Mouse (Mus musculus) embryonic facial prominence, embryonic 11.5 days (tissue): ENCODE measurements around the gene Otulin. TPM values are rescaled to one million over a fixed set of nuclear protein-coding genes. Genes with fewer than 3 reads are reported as not detected.

Source experiments
- ATAC-seq: fragments of 200-750 bp; cut with Nextera tagmentation; replicated peaks from 2 replicates; pipeline ENCODE4 v1.8.0; 2017; ENCODE audit warnings: low read depth; ENCODE audit not compliant: insufficient number of reproducible peaks, low FRiP score, low TSS enrichment
- DNase-seq: peaks from one replicate; pipeline ENCODE4 v3.0.0-alpha.2; 2015; ENCODE audit warnings: low spot score
- H3K27ac ChIP-seq: fragments of 300-500 bp; sonication (generic); replicated peaks from 2 replicates; pipeline ENCODE4 v1.5.1; 2014; ENCODE audit warnings: mild to moderate bottlenecking, low read depth, low read length, control low read depth
- H3K27me3 ChIP-seq: fragments of 300-500 bp; sonication (generic); 2 replicates; pipeline ENCODE4 v1.6.1; 2014; ENCODE audit warnings: mild to moderate bottlenecking, low read length, moderate library complexity, mixed read lengths; ENCODE audit not compliant: control insufficient read depth, insufficient read depth
- H3K36me3 ChIP-seq: fragments of 300-500 bp; sonication (generic); replicated peaks from 2 replicates; pipeline ENCODE4 v1.6.1; 2014; ENCODE audit warnings: low read depth, mild to moderate bottlenecking, low read length, moderate library complexity, mixed read lengths; ENCODE audit not compliant: control insufficient read depth, insufficient read depth
- H3K4me1 ChIP-seq: fragments of 300-500 bp; sonication (generic); 2 replicates; pipeline ENCODE4 v1.6.1; 2014; ENCODE audit warnings: low read length, mixed read lengths; ENCODE audit not compliant: control insufficient read depth, insufficient read depth
- H3K4me2 ChIP-seq: fragments of 300-500 bp; sonication (generic); 2 replicates; pipeline ENCODE4 v1.6.1; 2014; ENCODE audit warnings: low read depth, mild to moderate bottlenecking, control low read depth, low read length, moderate library complexity
- H3K4me3 ChIP-seq: fragments of 300-500 bp; sonication (generic); 2 replicates; pipeline ENCODE4 v1.5.1; 2014; ENCODE audit warnings: low read depth, low read length, control low read depth
- H3K9ac ChIP-seq: fragments of 300-500 bp; sonication (generic); replicated peaks from 2 replicates; pipeline ENCODE4 v1.6.1; 2014; ENCODE audit warnings: mild to moderate bottlenecking, control low read depth, low read length
- H3K9me3 ChIP-seq: fragments of 300-500 bp; sonication (generic); replicated peaks from 2 replicates; pipeline ENCODE4 v1.6.1; 2016; ENCODE audit warnings: mild to moderate bottlenecking, low read length, inconsistent platforms, mixed read lengths; ENCODE audit not compliant: control insufficient read depth
- WGBS: fragments of 180-500 bp; shearing (Covaris S2); extraction: QIAGEN DNeasy Blood & Tissue Kit; methylation state at CpG from one replicate; pipeline ENCODE4 v1.1.7; 2014; 5-methylcytosine and 5-hydroxymethylcytosine counted together
- polyA plus RNA-seq: library from polyadenylated mRNA; unstranded; fragments of >200 nt; fragmentation: Nextera tagmentation; extraction: Ambion mirVana; gene quantifications from 2 replicates; pipeline ENCODE4 v1.2.1, GENCODE M21; 2014

The Otulin gene
- 38.0 and 41.1 TPM in 2 replicates for polyA plus RNA-seq

DNA sequence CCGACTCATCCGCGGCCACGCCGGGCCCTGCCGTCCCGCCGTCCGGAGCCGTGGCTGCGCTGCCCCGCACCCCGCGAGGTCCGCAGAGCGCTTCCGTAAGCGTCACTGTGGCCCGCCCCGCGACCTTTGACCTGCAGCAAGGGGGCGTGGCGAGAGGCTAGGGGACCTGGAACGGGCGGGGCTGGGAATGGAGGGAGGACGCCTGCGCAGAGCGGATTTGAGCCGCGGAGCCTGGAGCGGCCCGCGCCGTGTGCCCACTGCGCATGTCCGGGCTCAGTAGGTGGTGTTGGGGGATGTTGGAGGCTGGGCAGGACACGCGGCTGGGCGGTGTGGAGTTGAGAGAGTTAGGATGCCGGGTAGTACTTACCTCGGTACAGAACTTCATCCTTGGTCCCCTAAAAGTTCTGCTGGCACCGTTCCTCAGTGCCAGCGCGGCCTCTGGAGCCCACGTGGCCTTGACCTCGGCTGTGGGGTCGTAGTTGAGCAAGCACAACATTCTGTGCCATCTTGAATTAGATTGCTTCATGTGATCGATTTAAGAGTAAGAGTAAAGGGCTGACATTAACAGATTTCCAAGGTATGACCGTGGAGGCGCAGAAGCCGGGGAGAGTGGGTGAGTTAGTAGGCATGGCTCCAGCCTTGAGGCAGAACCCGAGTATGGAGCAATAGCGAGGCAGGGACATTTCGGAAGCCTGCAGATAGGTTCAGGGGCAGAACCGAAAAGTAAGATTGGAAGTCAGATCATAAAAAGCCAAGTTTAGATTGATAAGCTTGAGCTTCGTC, at the start of gene Otulin:
Gene Otulin, minus strand, starts transcription at position 93 of the 783 bp plus-strand sequence.
- H3K9me3 ChIP-seq = no peaks in the 10 kb centered on the region
- H3K9ac ChIP-seq = peak within 1 kb of the TSS; percentile 81
- H3K4me3 ChIP-seq = peak within 1 kb of the TSS; percentile 93
- ATAC-seq (peak; percentile 99), DNase-seq (peak; percentile 99)
- H3K4me1 ChIP-seq = no peaks in the 10 kb centered on the region; the same call in 1 of the 2 replicates
- no peaks in the 10 kb centered on the region for H3K27me3 ChIP-seq
- H3K36me3 ChIP-seq = no peaks in the 10 kb centered on the region
- WGBS = 7% methylated on average over 55 of the region's 56 CpGs
- peak within 1 kb of the TSS; percentile 59; the same call in 1 of the 2 replicates for H3K27ac ChIP-seq
- peak within 1 kb of the TSS; percentile 72 for H3K4me2 ChIP-seq

DNA sequence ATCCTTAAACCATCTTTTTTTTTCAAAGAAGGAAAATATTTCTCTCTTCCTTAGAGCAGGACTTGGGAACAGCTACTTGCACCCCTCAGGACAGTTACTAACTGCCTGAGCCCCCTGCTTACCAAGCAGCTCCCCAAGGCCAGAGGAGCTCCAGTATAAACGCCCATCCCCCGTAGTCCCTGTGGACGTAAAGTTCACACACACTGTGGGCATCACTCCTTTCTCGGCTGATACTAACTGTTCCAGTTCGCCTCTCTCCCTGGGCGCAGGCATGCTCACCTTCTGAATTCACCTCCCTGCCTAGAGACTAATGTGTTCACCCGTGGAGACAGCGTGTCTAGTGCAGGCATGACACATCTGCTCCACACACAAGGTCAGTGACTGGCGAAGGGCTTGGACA, 48.0 kb upstream of the Otulin start:
- DNase-seq = no peak
- WGBS = 79% methylated on average over 9 of the region's 9 CpGs
- no peak overlapping the region for H3K4me3 ChIP-seq
- no peaks in the 10 kb centered on the region for H3K27me3 ChIP-seq
- no peaks in the 10 kb centered on the region for H3K36me3 ChIP-seq
- no peaks in the 10 kb centered on the region for H3K9me3 ChIP-seq
- no peaks in the 10 kb centered on the region for H3K4me1 ChIP-seq
- no peak overlapping the region for H3K27ac ChIP-seq
- no peak overlapping the region for H3K9ac ChIP-seq
- no peak for ATAC-seq
- no peak overlapping the region for H3K4me2 ChIP-seq

DNA sequence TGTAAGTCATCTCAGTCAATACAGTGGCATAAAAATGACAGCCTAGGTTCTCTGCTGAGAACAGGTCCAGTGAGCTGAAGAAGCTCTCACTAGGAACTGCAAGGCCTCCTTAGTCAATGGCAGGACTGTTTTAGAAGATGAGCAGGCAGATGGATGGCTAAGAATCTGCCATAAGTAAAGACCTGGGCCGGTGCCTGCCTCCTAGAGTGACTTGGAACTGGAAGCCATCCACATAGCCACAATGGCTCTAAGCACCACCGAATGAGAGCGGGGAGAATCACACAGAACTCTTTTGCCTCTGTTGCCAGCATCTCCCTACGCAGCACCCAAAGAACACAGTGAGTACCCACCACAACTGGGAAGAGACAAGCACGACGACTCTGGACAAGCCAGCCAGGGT, 47.3 kb upstream of the Otulin start:
- H3K27ac ChIP-seq = no peak overlapping the region
- DNase-seq (no peak), ATAC-seq (no peak)

DNA sequence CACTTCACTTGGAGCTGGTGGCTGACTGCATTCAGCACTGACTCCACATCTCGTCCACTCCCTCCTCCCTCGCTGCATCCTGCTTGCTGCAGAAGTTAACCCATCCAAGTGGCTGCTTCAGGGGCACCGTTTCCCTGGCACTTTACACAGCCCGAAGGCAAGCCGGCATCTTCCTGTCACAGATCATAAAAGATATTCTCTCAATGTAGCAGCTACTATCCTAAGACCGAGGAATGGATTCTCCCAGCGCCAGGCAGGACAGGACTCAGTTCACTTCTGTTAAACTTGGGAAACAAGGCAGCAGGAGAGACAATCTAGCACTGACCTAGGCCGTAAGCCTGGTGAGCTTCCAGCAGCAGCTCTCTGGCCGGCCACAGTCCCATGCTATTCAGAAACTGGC, 45.7 kb upstream of the Otulin start:
- Histone ChIP-seq H3K9ac (no peak overlapping the region), H3K36me3 (no peaks in the 10 kb centered on the region), H3K4me2 (no peak overlapping the region), H3K27ac (no peak overlapping the region), H3K4me3 (no peak overlapping the region), H3K27me3 (no peaks in the 10 kb centered on the region), H3K9me3 (no peaks in the 10 kb centered on the region), H3K4me1 (no peaks in the 10 kb centered on the region)
- ATAC-seq = no peak
- no peak for DNase-seq
- 63% methylated on average over 9 of the region's 9 CpGs for WGBS

More for the DNA sequence above, 47.3 kb upstream of the Otulin start:
- Histone ChIP-seq H3K4me2 (no peak overlapping the region), H3K9ac (no peak overlapping the region), H3K4me3 (no peak overlapping the region), H3K36me3 (no peaks in the 10 kb centered on the region), H3K9me3 (no peaks in the 10 kb centered on the region), H3K27me3 (no peaks in the 10 kb centered on the region), H3K4me1 (no peaks in the 10 kb centered on the region)
- 89% methylated on average over 6 of the region's 6 CpGs for WGBS

DNA sequence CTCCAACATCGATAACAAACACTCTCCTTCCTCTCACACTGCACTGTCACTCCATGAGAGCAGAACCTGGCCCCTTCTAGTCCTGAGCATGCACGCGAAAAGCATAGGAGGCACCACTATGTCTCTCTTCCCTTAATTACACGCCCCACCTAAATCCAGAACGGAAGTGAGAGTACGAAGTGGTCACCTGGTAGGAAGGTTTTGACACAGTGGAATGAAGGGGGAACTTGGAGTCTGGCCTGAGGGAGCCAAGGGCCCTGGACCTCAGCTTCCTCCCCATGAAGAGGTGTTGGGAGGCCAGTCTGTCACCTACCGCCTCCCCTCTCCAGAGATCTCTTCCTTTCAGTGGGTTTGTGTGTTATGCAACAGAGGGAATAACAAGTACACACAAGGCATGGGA, 44.6 kb upstream of the Otulin start:
- H3K4me2 ChIP-seq = no peak overlapping the region
- H3K27me3 ChIP-seq = no peaks in the 10 kb centered on the region
- 88% methylated on average over 7 of the region's 7 CpGs for WGBS
- H3K27ac ChIP-seq = no peak overlapping the region
- no peak overlapping the region for H3K9ac ChIP-seq
- DNase-seq (no peak), ATAC-seq (no peak)
- H3K4me3 ChIP-seq = no peak overlapping the region
- no peaks in the 10 kb centered on the region for H3K4me1 ChIP-seq
- H3K9me3 ChIP-seq = no peaks in the 10 kb centered on the region
- no peaks in the 10 kb centered on the region for H3K36me3 ChIP-seq

DNA sequence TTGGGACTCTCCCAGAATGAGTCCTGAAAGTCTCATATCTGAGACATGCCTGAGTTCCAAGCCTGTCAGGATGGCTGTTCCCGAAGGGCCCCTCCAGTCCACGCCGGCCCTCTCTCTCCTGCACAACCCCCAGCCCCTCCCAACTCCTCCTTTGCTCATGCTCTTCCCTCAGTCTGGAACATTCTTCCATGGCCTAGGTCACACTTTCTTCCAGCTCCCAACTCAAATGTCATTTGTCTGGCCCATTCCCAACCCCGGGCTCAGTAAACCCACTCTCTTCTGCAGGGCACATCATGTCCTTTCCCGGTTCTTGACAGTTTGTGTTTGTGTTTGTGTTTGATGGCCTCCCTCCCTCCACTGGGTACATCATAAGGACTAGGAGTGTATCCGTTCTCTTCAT, 43.5 kb upstream of the Otulin start:
- 76% methylated on average over 6 of the region's 6 CpGs for WGBS
- Histone ChIP-seq H3K4me3 (no peak overlapping the region), H3K4me1 (no peaks in the 10 kb centered on the region), H3K9me3 (no peaks in the 10 kb centered on the region), H3K9ac (no peak overlapping the region), H3K27me3 (no peaks in the 10 kb centered on the region), H3K36me3 (no peaks in the 10 kb centered on the region), H3K4me2 (no peak overlapping the region), H3K27ac (no peak overlapping the region)
- DNase-seq (no peak), ATAC-seq (no peak)

DNA sequence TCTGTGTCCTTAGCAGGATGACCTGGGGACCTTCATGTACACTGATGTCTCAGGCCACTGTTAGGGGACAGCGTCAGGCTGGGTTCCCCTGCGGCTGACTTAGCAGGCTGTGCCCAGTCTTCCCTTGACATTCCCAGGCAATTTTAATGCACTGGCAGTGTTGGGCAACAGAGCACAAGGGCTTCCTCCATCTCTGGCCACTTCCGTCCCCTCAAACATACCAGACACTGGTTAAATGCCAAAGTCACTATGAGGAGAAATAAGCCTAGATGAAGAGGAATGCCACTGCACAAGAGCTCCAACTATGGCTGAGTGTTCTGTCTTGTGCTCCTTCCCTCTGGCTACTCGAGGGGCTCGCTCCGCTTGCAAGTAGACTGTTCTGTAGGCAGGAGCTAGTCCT, 42.7 kb upstream of the Otulin start:
- H3K9me3 ChIP-seq = no peaks in the 10 kb centered on the region
- H3K4me3 ChIP-seq = no peak overlapping the region
- DNase-seq (no peak), ATAC-seq (no peak)
- H3K4me2 ChIP-seq = no peak overlapping the region
- WGBS = 93% methylated on average over 6 of the region's 6 CpGs
- H3K36me3 ChIP-seq = no peaks in the 10 kb centered on the region
- no peak overlapping the region for H3K9ac ChIP-seq
- H3K27ac ChIP-seq = no peak overlapping the region
- H3K4me1 ChIP-seq = no peaks in the 10 kb centered on the region
- no peaks in the 10 kb centered on the region for H3K27me3 ChIP-seq

DNA sequence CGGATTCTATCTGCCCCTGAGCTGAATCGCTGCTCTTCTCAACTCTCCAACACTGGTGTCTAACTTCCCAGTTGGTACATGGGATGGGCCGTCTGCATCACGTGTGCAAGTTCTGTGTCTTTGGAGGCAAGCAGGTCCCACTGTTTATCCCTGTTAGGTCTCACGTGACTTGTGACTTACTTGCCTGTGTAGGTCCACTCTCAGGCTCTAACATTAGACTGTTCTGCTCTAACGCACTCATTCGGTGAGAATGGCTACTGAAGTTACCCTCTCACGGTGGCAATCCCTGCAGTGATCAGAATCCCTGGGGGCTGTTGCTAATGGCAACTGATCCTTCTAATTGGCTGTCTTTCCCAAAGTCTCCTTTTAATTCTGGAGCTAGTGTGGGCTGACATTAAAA, 41.8 kb upstream of the Otulin start:
- ATAC-seq = no peak
- no peak overlapping the region for H3K4me3 ChIP-seq
- no peaks in the 10 kb centered on the region for H3K36me3 ChIP-seq
- no peak overlapping the region for H3K27ac ChIP-seq
- 63% methylated on average over 8 of the region's 8 CpGs for WGBS
- H3K27me3 ChIP-seq = no peaks in the 10 kb centered on the region
- H3K4me1 ChIP-seq = no peaks in the 10 kb centered on the region
- H3K9me3 ChIP-seq = no peaks in the 10 kb centered on the region
- no peak for DNase-seq
- no peak overlapping the region for H3K9ac ChIP-seq
- no peak overlapping the region for H3K4me2 ChIP-seq
